Mouse (Mus musculus): ENCODE measurements around the gene Ddx42. TPM values are rescaled to one million over a fixed set of nuclear protein-coding genes. Genes with fewer than 3 reads are reported as not detected.

The Ddx42 gene
- polyA plus RNA-seq, 1 experiment from 2014 or later, result 62.9 TPM

DNA sequence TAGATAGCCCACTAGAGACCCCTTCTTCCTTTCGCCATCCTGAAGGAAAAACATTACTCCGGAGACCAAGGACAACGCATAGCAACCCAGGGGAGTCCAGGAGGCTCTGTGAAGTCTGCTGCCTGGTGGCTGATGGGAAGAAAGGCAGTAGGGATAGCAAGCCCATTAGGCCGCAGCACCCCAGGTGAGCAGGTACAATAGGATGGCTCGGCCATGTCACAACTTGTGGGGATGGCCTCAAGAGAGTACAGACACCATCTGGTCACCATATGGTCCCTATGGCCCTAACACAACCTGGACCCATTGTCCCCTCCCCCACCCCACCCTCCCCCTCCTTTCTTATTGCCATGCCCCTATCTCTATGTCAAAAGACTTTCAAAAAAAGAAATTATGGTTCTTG is 51.1 kb downstream of the Ddx42 start:
- TF ChIP-seq CTCF (IDR thresholded peaks at IDR 0.05), result no peak
- ATAC-seq (no peak), DNase-seq (ENCODE audit: low read depth, low spot score) (no peak)
- H3K27me3 ChIP-seq, result no peaks in the 10 kb centered on the region
- CTCF ChIA-PET, result no interaction called here
- in situ Hi-C loops (cut with MboI; ENCODE audit: low pct_unique_long_range_greater_than_20kb), result no loop called here
- POLR2A ChIA-PET, result interaction anchor here (0.6 kb wide), 1 partner anchor 9 kb away, joined by 4 read pairs; no protein-coding TSS in a partner anchor

- TF ChIP-seq CTCF (IDR thresholded peaks at IDR 0.05), result no peak
- in situ Hi-C loops (cut with MboI; ENCODE audit: low pct_unique_long_range_greater_than_20kb), result no loop called here
- POLR2A ChIA-PET, result no interaction called here
- DNase-seq (ENCODE audit: low read depth, low spot score) (no peak), ATAC-seq (no peak)
- CTCF ChIA-PET, result interaction anchor here (1.1 kb wide), 1 partner anchor 11 kb away, joined by 4 read pairs; no protein-coding TSS in a partner anchor
- H3K27me3 ChIP-seq, result no peaks in the 10 kb centered on the region
Measured at GRCm38 (mm10) chr11:106268326-106269059, 51.8 kb downstream of the Ddx42 start.

- ATAC-seq, result no peak
- CTCF ChIA-PET, result interaction anchor here (0.6 to 1.1 kb wide), 2 partner anchors 12 to 61 kb away, joined by 3 to 4 read pairs; no protein-coding TSS in a partner anchor
- TF ChIP-seq CTCF (IDR thresholded peaks at IDR 0.05), result no peak
- no peaks in the 10 kb centered on the region for H3K27me3 ChIP-seq
- in situ Hi-C loops (cut with MboI; ENCODE audit: low pct_unique_long_range_greater_than_20kb), result no loop called here
- POLR2A ChIA-PET, result no interaction called here
- DNase-seq (ENCODE audit: low read depth, low spot score), result no peak
Measured at GRCm38 (mm10) chr11:106269060-106269431, 52.3 kb downstream of the Ddx42 start.

- ChIA-PET CTCF (interaction anchor here (0.7 to 0.8 kb wide), 2 partner anchors 9 to 15 kb away, joined by 3 to 4 read pairs; partner anchors contain the start of genes Ftsj3 and Psmc5), POLR2A (interaction anchor here (0.7 to 1.6 kb wide), 3 partner anchors 9 to 538 kb away, joined by 4 to 8 read pairs (median 5); no protein-coding TSS in a partner anchor)
- in situ Hi-C loops (cut with MboI; ENCODE audit: low pct_unique_long_range_greater_than_20kb), result no loop called here
- no peaks in the 10 kb centered on the region for H3K27me3 ChIP-seq
- TF ChIP-seq CTCF (IDR thresholded peaks at IDR 0.05), result no peak
- ATAC-seq (no peak), DNase-seq (ENCODE audit: low read depth, low spot score) (no peak)
Measured at GRCm38 (mm10) chr11:106271131-106271793, 54.5 kb downstream of the Ddx42 start.

GRCm38 (mm10) chr11:106271794-106272643 is 55.3 kb downstream of the Ddx42 start:
- ChIA-PET POLR2A (interaction anchor here (0.7 to 1.6 kb wide), 5 partner anchors 9 to 537 kb away, joined by 3 to 8 read pairs (median 4); no protein-coding TSS in a partner anchor), CTCF (no interaction called here)
- ATAC-seq, result peak; percentile 17
- no peaks in the 10 kb centered on the region for H3K27me3 ChIP-seq
- no peak for TF ChIP-seq CTCF (IDR thresholded peaks at IDR 0.05)
- no peak for DNase-seq (ENCODE audit: low read depth, low spot score)
- in situ Hi-C loops (cut with MboI; ENCODE audit: low pct_unique_long_range_greater_than_20kb), result no loop called here

GRCm38 (mm10) chr11:106272644-106273310 is 56.1 kb downstream of the Ddx42 start, which contains the start of gene Smarcd2:
Gene Smarcd2 (minus strand): TSS chr11:106272972.
- ChIA-PET POLR2A (interaction anchor here (1.3 to 1.4 kb wide), 2 partner anchors 10 to 19 kb away, joined by 3 to 4 read pairs; no protein-coding TSS in a partner anchor), CTCF (no interaction called here)
- DNase-seq (ENCODE audit: low read depth, low spot score), result peak; percentile 95
- TF ChIP-seq CTCF (IDR thresholded peaks at IDR 0.05), result no peak
- in situ Hi-C loops (cut with MboI; ENCODE audit: low pct_unique_long_range_greater_than_20kb), result no loop called here
- peak; percentile 84 for ATAC-seq
- H3K27me3 ChIP-seq, result no peaks in the 10 kb centered on the region

DNA sequence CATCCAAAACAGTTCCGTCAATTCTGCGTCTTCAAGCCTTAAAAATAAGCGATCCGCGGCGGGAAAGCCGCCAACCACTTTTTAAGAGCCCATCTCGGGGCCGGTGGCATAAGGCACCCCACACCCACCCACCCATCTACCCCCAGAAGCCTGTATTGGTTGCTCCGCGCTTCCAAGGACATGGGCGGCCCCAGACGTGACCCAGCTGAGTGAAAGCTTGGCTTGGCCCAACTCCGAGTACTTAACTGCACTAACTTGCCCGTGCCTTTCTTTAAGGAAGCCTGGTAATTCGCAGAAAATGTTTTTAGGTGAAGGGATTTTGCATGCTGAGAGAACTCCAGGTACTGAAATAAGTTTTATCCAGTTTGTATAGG is 56.6 kb downstream of the Ddx42 start:
- ChIA-PET CTCF (no interaction called here), POLR2A (interaction anchor here (0.8 to 1.4 kb wide), 3 partner anchors 11 to 93 kb away, joined by 3 to 4 read pairs (median 3); no protein-coding TSS in a partner anchor)
- peaks cover 3% of the 10 kb centered on the region for H3K27me3 ChIP-seq
- in situ Hi-C loops (cut with MboI; ENCODE audit: low pct_unique_long_range_greater_than_20kb), result no loop called here
- ATAC-seq, result no peak
- DNase-seq (ENCODE audit: low read depth, low spot score), result no peak
- no peak for TF ChIP-seq CTCF (IDR thresholded peaks at IDR 0.05)

- H3K27me3 ChIP-seq, result peaks cover 3% of the 10 kb centered on the region
- in situ Hi-C loops (cut with MboI; ENCODE audit: low pct_unique_long_range_greater_than_20kb), result no loop called here
- ATAC-seq (no peak), DNase-seq (ENCODE audit: low read depth, low spot score) (no peak)
- ChIA-PET POLR2A (interaction anchor here (0.8 kb wide), 1 partner anchor 93 kb away, joined by 3 read pairs; no protein-coding TSS in a partner anchor), CTCF (no interaction called here)
- no peak for TF ChIP-seq CTCF (IDR thresholded peaks at IDR 0.05)
Measured at GRCm38 (mm10) chr11:106273811-106274210, 57.1 kb downstream of the Ddx42 start.

- CTCF ChIA-PET, result interaction anchor here (1.3 kb wide), 1 partner anchor 11 kb away, joined by 3 read pairs; no protein-coding TSS in a partner anchor
- DNase-seq (ENCODE audit: low read depth, low spot score) (no peak), ATAC-seq (no peak)
- in situ Hi-C loops (cut with MboI; ENCODE audit: low pct_unique_long_range_greater_than_20kb), result no loop called here
- no peak for TF ChIP-seq CTCF (IDR thresholded peaks at IDR 0.05)
- H3K27me3 ChIP-seq, result peaks cover 3% of the 10 kb centered on the region
- POLR2A ChIA-PET, result interaction anchor here (0.6 kb wide), 1 partner anchor 127 kb away, joined by 3 read pairs; no protein-coding TSS in a partner anchor
Measured at GRCm38 (mm10) chr11:106274374-106274773, 57.6 kb downstream of the Ddx42 start.

Data from Patski (cell line).